Mouse (Mus musculus) lung, postnatal 14 days (tissue): ENCODE data around the gene Rasl11a.
"Not testable (repeated sequence)": the region's sequence is repeated elsewhere in the genome, so short reads cannot be mapped to it uniquely, and the experiment has no call there.

Experiments used
- DNase-seq: peaks from one replicate; pipeline ENCODE4 v3.0.0; 2021

The Rasl11a gene

DNA sequence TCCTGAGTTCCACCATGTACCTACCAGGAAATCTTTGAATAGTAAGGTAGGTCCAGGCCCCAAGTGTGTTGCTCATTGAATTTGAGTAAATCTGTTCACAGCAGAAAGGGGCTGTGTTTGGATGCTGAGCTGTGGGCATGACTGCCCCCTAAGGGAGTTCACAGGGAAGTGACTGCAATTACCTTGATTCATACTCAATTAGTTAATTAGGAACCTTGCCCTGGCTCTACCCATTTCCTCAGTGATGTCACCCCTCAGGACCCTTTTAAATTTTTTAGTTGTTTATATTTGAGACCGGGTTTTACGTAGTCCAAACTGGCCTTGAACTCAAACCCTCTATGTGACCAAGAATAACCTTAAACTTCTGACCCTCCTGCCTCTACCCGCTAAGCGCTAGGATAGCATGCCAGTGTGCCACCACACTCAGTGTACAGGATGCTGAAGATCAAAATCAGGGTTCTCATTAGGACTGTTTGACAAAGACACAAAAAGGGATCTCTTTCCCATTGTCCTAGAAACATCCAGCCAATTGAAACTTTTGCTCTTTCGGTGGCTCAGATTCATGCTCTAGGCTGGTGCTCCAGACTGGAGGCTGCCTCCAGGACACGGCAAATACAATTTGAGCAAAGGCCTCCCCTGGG is 450 bp upstream of the Rasl11a start:
- DNase-seq, result no peak

DNA sequence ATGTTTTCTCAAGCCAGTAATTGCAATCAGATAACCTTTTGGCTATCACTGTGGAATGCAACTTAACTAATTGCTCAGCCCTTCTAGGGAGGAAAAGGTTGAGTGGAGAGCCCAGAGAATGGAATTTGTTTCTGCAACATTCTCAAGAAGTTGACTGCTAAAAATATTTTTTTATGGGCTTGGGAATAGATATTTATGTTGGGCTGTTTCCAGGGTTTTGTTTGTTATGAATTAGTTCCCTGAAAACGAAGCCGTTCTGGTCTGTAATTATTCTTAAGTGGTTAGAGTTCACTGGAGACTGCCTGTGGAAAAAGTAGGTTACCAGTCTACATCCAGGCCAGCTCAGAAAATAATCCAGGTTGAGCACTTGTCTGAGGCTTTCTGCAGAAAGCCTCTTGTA is 1.6 kb downstream of the Rasl11a start:
- DNase-seq, result no peak

DNA sequence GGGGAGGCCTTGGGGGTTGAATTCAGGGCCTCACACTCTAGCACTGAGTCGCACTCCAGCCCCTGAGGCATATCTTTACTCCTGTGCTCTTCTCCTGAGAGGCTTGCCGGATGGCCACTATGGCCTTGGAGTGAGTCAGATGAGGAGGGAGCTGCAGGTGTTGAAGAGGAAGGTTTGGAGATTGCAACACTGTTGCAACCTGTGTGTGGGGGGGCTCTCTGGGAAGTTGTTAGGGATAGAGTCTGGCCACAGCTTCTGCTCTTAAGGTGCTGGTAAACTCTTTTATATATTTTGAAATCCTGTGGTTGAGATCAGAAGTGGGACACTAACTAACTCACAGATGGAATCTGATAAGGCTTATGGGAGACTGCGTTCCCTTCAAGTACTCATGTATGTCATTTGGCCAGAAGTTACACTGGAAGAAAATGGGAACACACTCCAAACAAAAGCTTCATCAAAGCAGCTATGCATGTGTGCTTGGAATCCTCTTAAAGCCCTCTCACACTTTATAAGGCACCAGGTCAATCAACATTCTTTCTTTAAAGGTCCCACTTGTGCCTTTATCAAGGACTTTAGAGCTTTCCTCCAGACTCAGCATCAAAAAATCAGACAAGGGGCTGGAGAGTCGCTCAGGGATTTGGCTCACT is 4.2 kb downstream of the Rasl11a start:
- no peak for DNase-seq

DNA sequence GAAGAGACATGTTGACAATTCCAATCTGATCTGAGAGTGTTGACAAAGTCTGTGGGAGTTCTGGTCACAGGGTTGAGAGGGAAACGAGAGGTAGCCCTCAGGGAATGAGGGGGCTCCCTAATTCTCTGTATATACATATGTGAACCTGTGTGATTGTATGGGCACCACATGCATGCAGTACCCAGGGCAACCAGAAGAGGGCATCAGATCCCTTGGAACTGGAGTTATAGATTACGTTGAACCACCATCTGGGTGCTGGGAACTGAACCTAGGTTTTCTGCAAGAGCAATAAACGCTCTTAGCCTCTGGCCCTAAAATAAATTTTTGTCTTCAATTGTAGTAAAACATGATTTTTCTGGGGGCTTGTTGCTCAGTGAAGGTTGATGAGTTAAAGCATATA is 11.2 kb downstream of the Rasl11a start:
- DNase-seq, result no peak

DNA sequence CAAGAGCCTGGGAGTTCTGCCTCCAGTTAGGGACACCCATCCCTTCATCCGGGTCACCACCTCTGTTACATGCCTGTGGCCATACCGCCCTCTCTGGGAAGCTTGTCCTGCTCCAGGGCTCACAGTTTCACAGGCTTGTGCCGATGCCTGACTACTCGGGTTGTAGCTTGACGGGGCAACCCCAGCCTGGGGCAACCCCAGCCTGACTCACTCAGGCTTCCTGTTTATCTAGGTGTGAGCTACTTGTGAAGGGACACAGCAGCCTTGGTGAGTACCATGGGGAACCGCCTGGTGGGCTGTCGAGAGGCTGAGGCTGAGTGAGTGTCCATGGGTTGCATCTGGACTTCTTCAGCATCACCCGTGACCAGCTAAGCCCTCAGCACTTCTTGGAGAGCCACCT is 12.7 kb downstream of the Rasl11a start:
- no peak for DNase-seq

DNA sequence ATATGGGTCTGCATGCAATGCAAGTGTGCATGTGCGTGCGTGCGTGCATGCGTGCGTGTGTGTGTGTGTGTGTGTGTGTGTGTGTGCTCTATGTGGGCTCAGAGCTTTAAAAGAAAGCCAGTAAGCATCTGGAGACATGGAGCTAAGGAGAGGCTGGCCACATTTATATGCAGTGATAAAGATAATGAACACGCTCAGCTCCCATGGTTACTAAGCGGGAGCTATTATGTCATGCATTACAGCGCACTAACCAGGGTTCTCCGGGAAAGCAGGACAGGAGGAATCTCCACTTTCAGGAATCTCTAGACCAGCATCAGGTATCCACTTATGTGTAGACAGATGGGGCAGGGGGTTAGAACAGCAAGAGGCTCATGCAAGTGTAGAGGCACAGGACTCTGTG is 13.9 kb downstream of the Rasl11a start:
- DNase-seq, result no peak

DNA sequence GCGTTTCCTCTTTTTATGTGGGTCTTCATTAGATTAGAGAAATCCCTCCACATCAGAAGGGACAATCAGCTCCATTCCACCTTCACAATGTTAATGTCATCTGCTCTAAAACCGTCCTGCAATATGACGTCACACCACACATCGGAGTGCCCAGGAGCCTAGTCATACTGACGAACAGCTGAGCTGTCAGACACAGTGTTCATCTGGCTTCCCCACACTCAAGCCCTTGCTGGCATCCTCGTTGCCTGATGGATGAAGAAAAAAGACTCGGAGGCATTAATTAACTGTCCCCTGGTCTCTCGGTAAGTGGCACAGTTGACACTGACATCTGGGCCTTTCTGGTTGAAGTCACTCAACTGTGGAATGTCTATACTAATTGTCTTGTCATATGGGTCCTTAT is 14.4 kb downstream of the Rasl11a start:
- no peak for DNase-seq

DNA sequence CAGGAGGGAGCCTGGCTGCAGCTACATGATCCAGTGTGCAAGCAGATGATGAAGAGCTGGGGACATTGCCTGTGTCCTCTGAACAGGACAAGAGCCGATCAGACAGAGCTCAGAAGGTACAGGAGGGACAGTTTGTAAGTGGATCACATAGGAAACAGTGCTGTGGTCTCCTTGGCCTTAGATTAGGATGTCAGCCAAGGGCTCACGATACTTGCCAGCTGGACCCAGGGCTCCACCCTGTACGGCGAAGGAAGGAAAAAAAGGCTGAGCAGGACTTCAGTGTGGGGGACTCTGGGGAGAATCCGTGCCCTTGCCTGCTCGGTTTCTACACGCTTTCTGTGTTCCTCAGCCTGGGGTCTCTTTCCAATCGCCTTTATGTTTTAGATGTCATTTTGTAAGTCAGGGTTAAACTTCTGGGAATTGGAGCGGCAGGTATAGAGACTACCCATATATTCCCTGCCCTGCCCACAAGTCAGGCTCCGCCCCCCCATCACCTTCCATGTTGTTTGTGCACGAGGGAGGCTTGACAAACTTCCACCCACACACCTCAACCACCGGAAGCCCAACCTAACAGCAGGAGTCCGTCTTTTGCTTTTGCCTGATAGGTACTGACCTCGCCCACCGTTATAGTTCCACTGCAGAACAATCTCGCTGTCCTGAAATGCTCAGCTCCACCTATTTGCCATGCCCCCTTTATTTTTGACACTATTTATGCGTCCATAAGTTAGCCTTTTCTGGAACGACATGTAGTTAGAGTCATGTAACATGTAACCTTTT is 15.5 kb downstream of the Rasl11a start:
- DNase-seq, result peak; percentile 22

DNA sequence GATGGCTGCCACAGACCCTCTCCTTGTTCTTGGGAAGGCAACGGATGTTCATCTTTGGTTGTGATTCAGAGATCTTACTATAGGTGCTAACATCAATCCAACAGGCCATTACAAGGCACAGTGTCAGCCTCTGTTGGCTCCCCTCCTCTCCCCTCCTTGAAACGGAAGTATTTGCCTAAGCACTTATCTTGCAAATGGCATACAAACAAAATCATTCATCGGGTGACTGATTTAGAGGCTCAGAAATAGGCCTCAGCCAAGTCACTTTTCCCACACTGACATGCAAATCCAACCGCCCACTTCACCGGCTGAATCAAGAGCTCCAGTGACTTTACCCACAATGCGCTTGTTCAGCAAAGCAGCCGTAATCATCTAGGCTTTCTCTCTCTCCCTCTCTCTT is 16.7 kb downstream of the Rasl11a start:
- DNase-seq, result peak; percentile 34

DNA sequence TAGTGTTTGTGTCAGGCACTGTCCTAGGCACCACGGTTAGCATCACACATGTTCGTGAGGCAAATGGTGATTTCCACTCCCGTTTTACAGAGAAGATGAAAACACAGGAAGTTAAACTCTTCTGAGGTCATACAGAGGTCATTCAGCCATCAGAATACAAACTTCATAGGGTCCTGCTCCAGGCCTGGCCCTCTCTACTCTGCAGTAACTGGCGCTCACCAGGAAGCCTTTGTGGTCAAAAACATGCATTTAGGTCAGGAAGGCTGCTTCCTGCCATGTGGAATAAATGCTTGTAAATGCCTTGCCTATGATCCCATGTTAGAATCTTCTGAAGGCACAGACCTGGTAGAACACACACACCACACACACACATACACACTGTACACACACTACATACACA is 20.6 kb downstream of the Rasl11a start:
- no peak for DNase-seq

DNA sequence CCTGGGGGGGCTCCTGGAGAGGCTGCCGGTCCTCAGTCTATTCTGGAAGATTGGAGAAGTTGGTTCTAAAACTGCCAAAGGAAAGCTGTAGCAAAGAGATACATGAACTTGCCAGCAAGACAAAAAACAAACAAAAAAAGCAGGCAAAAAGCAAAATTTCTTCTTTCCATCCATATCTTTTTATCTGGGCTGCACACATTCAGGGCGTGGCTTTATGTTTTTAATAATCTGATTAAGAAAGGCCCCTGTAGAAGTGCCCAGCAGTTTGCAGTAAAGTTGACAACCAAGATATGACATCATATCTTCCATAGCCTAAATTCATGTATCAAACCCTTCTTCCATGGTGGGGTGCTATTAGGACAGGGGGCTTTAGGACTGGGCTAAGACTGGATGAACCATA is 21.4 kb downstream of the Rasl11a start:
- no peak for DNase-seq

DNA sequence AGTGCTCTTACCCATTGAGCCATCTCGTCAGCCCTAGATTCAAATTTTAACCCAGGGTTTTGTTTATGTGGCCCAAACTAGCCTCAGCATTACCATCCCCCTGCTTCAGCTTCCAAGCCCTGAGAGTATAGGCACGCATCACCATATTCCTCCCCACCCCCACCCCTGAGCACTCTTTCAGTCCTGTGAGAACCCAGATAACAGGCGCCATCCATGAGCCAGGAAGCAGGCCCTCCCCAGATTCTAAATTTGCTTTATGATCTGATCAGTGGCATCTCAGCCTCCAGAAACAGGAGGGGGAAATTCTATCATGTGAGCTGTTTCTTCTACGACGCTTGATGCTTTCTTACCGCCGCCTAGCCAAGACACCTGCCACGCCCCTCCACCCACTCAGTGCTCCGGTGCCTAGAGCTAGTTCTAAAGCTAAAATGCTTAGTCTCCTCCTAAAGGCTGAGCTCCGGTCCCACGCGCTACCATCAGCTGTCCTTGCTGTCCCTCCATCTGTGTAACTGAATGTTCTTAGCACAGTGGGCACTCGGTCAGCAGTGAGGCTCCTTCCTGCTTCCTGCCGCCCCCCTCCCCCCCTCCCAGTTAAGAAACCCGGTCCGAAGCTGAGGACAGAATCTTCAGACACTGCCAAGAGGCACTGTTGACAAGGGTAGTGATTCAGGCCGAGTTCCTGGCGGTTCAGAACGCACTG is 22.5 kb downstream of the Rasl11a start:
- peak; percentile 60 for DNase-seq

DNA sequence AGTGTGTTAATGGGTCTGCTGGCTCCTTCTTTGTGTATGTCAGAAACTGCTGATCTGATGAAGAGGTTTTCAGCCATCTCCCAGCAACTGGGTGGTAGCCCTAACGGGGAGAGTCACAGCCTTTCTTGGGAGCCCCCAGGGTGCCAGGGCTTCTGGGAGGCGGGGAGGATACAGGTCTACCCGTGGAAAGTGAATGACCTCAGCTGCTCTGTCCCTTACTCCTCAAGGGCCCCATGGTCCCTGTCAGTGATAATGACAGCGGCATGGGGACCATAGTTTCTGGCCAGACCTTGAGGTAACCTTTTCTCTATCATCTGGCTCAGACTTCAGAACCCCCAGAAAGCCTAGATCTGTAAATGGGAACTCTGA is 23.1 kb downstream of the Rasl11a start:
- DNase-seq, result no peak

DNA sequence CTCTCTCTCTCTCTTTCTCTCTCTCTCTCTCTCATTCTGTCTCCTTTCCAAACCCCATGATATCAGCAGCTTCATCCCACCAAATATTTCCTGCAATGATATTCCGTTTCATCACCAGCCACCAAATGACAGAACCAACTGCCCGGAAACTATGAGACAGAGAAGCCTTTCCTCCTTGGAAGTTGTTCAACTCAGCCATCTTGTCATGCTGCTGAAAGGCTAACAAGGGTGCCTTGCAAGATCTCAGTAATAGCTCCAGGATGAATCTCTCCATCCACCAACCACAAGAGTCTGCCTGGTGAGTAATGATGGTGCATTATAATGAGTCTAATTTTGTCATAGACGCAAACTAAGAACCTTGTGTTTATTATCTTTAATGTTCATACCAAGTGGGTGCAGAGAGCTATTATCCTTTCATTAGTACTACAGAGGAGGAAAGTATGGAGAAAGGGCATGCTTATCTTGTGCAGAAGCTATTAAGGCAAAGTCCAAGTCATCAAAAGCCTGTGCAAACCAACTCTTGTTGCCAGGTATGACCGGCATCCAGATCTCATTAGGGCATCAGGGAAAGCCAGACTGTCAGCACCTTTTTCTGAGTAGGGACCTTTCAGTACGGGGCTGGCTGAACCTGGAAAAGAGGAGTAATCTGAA is 28.2 kb downstream of the Rasl11a start:
- no peak for DNase-seq

DNA sequence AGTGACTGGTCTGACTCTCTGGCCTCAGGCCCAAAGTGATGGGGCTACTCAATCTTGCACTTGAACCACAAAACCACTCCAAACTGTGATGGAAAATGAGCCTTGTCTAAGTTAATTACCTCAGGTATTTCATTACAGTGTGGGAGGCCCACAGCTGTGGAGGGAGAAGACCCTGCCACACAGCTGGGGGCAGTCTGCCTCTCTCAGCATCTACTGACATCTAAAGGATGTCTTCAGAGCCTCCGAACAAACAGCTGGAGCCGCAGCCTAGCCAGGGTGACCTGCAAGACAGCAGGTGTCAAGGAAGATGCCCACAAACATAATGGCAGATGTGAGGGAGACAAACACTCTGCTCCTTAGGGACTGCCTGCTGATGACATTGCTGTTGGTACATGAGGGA is 31.2 kb downstream of the Rasl11a start:
- no peak for DNase-seq

DNA sequence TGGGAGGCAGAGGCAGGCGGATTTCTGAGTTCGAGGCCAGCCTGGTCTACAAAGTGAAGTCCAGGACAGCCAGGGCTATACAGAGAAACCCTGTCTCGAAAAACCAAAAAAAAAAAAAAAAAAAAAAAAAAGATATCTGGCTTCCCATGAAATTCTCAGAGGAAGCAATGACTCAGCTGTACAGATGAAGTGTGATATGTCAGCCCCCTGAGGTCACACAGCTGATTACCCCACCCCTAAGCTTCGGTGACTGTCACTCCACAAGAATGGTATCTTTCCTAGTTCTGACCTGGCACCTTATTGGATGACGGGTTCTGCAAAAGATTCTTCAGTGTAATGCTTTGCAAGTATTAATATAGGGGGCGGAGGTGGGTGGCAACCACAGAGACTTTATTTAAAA is 33.0 kb downstream of the Rasl11a start:
- not testable (repeated sequence) for DNase-seq

DNA sequence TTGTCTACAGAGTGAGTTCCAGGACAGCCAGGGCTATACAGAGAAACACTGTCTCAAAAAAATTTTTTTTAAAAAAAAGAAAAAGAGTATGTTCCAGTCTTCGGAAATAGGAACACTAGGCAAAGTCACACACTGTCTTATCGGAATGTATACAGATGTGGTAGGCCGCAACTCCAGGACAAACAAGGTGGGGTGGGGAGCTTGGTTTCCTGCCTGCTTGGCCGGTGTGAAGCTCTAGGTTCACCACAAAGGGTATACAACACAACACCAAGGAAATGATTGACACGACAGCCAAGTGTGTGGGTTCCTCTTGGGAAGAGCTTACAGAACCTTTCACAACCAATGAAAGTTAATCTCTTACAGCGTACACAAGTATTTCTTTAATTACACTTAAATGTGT is 37.4 kb downstream of the Rasl11a start:
- no peak for DNase-seq

DNA sequence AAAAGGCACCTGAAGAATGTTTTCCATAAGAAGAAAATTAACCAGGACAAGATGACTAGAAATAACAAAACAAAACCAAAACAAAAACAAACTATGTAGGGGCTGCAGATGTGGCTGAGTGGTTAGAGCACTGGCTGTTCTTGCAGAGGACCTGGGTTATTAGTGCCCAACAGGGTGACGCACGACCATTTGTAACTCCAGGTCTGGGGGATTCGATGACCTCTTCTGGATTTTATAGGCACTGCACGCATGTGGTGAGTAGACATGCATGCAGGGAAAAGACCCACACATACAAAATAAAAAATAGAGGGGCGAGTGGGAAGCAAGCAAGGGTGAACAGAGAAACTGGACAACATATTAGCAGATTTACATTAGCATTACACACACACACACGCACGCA is 38.2 kb downstream of the Rasl11a start:
- DNase-seq, result no peak

DNA sequence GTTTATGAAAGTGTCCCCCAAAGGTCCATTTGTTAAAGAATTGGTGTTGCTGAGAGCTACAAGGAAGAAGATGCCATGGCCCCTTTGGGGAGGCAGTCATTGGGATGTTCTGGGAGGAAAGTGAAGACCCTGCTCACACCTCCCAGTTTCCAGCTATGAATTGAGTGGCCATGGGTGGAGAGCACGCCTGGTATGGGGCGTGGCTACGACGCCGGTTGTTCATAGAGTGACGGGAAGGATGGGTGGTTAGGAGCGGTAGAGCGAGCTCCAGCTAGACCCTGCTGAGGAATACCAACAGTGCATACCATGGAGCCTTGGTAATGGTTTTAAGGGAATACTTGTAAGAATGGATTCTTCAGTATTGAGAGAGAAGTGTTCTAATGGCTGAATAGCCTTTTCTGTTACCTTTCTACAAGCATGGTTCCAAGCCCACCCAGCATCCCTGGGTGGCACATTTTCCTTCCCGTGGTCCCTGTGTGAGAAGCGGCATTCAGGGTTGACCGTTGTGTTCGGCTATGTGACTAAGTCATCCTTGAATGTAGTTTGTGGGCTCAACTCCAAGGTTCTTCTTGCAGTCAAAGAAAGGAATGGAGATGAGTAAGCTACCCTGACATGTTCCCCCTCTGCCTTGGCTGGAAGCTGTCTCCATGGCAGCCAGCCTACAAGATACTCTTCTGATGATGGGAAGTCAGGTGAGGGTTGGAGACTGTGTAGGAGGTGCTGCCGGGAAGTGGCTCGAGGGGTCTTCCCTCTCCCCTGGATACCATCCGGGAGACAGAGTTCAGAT is 38.8 kb downstream of the Rasl11a start:
- no peak for DNase-seq

DNA sequence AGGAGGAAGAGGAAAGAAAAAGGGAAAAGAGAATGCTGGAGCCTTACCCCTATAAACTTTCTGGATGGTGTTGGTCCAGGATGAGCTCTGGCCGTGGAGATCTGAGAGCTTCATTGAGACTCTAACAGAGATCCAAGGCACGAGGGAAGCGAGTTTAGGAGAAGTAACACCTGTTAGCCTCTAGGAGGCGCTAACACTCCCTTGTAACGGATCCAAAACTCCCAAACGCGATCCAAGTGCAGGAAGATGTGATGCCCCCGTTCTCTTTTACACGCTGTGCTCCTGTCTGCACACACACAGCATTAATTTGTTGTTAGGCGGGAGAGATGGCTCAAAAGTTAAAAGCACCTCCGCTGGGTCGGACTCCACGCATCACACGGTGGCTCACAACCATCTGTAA is 46.3 kb downstream of the Rasl11a start:
- peak; percentile 36 for DNase-seq

DNA sequence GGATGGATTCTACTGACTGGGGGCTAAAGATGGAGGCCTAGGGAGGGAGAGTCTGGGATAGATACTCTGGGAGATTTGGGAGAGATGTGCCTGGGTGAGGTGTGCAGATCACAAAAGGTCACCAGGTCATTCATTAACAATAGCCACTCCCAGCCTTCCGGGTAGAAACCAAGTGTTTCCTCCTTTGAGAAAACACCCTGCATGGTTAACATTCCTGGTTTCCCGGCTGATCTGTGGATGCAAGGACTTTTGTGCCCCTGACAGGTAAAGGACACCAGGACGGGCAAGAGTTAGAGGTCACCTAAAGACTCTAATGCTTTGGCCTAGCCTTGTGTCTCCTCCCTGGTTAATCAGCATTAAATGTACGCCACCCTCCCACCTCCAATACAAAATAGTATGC is 48.0 kb downstream of the Rasl11a start:
- no peak for DNase-seq

DNA sequence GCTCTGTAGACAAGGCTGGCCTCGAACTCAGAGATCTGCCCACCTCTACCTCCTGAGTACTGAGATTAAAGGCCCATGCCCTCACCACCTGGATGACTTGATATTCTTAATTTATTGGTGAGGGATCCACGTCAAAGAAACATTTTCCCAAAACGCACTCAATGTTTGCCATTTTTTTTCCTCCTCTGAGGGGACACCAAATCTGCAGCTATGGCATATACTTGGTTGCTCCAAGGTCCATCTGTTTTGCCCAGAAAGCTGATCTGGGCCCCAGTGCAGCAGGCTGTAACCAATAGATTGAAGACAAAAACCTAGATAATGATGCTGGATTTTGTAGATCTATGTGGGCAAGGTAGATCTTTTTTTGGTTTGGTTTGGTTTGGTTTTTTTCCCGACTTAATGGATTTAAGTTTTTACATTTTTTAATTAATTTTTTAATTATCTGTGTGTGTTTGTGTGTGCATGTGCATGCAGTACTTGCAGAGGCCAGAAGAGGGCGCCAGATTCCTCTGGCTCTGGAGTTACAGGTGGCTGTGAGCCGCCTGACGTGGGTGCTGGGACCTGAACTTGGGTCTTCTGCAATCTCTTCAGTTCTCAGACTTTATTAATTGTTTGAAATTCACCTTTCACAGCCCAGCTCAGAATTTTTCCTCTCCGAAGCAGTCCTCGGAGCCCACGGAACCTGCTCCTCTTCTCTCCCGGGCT is 48.8 kb downstream of the Rasl11a start:
- DNase-seq, result no peak
